Mouse (Mus musculus) 3T3-L1 (cell line): ENCODE data around the gene Tom1.

Experiments used
- DNase-seq: peaks from one replicate; pipeline ENCODE4 v3.0.0-alpha.2; 2015; ENCODE audit warnings: low read depth, low spot score

The Tom1 gene

GRCm38 (mm10) chr8:75042171-75042570 lies 8.7 kb downstream of the Tom1 start:
- DNase-seq: no peak

- DNase-seq: peak; percentile 36
Measured at GRCm38 (mm10) chr8:75042974-75043373, 9.5 kb downstream of the Tom1 start.

- no peak for DNase-seq
Measured at GRCm38 (mm10) chr8:75046303-75046702, 12.8 kb downstream of the Tom1 start.

GRCm38 (mm10) chr8:75047784-75048183 lies 14.3 kb downstream of the Tom1 start:
- DNase-seq: no peak

- peak; percentile 57 for DNase-seq
Measured at GRCm38 (mm10) chr8:75053342-75053741, 19.8 kb downstream of the Tom1 start.

DNA sequence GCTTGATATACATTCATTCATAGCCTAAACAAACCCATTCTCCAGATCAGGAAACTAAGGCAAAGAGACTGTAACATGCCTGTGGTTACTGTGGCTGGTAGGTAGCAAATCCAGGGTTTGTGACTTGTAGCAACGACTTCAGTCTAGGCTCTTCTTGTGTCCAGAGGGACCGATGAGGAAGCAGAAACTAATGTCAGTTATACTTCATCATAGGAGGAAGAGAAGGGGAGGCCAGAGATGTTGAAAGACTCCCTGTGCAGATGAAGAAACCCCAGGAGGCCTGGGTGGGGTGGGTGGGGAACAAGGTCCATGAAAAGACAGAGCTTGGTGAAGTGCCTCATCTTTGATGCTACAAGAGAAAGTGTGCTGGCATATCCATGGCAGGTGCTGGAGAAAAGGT lies 22.2 kb downstream of the Tom1 start:
- no peak for DNase-seq

GRCm38 (mm10) chr8:75060022-75060421 lies 26.5 kb downstream of the Tom1 start:
- no peak for DNase-seq

GRCm38 (mm10) chr8:75060815-75061214 lies 27.3 kb downstream of the Tom1 start:
- no peak for DNase-seq

- peak; percentile 73 for DNase-seq
Measured at GRCm38 (mm10) chr8:75063290-75063689, 29.8 kb downstream of the Tom1 start.

DNA sequence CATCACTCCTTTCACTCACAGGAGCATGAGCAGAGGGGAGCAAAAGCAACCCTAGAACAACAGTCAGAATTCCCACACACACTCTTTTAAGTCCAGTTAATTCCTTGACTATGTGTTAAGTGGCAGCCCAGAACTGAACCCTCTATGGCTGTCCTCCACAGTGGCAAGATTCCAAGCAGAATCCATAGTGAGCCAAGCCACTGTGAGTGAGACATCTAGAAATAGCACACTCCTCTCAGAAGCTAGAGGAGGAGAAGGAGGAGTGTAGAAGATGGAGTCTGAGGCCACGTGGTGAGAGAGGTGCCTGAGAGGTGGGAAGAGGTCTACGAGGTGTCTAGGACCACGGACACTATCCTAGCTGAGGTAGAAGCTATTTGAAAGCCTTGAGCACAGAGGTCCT lies 31.3 kb downstream of the Tom1 start:
- DNase-seq: no peak

- no peak for DNase-seq
Measured at GRCm38 (mm10) chr8:75067287-75067686, 33.8 kb downstream of the Tom1 start.

- no peak for DNase-seq
Measured at GRCm38 (mm10) chr8:75070297-75070696, 36.8 kb downstream of the Tom1 start.

DNA sequence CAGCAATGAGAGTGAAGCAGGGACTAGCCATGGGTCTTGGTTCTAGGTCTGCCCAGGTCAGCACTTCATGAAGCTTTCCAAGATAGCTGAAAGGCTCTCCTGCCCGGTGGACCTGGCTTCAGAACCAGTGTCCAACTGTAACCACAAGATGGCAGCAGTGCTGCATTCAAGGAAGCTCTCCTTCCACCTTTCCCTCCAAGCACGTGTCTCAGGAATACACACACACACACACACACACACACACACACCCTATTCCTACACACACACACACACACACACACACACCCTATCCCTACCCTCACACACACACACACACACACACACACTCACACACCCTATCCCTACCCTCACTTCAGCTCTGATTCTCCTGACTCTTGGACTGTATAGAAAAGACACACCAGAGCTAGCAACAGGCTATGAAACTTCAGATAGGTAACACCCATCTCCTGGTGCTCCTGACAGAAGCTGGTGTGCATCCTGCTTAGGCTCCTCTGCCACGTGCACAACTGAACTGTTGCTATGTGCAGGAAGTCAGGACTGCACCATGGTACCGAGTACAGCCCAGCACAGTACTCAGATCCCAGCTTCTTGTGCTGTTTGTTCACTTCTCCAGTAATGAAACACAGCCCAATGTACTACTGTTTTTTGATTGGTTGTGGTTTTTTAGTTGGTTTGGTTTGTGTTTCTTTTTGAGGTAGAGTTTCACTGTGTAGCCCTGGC lies 38.3 kb downstream of the Tom1 start:
- DNase-seq: peak; percentile 94

GRCm38 (mm10) chr8:75074876-75075275 lies 41.4 kb downstream of the Tom1 start:
- DNase-seq: no peak

DNA sequence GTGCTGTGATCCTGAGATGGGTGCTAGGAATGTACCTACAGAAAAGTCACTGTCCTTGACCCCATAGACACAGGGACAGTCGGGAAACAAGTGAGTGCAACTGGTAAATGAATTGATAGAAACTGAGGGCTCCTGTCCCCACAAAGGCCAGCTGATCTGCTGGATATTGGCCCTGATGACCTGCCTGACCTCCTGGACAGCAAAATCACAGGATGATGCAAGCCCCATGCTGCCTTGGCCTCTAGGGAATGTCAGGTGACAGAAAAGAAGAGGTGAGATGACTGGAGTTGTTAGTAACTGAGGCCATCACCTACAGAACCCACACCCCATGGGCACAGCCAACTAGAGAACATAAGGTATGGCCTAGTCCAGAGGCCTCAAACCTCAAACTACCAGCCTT lies 44.7 kb downstream of the Tom1 start:
- no peak for DNase-seq

DNA sequence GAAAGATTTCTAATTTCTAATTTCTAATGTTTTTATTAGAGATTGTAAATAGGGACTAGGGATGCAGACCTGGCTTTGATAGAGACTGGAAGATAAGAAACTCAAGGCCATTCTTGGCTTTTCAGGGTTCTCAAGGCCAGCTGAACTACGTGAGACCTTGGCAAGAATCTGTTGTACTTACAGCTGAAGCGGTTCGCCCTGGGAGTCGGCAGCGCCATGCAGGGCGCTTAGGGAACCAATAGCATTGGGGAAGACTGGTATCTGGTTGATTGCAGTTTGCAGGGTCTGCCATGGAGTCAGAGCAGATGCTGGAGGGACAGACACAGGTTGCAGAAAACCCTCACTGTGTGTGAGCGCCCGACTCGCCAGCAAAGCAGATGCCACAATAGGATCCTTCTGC lies 45.3 kb downstream of the Tom1 start:
- DNase-seq: no peak

GRCm38 (mm10) chr8:75081364-75082040 lies 48.0 kb downstream of the Tom1 start:
- no peak for DNase-seq

DNA sequence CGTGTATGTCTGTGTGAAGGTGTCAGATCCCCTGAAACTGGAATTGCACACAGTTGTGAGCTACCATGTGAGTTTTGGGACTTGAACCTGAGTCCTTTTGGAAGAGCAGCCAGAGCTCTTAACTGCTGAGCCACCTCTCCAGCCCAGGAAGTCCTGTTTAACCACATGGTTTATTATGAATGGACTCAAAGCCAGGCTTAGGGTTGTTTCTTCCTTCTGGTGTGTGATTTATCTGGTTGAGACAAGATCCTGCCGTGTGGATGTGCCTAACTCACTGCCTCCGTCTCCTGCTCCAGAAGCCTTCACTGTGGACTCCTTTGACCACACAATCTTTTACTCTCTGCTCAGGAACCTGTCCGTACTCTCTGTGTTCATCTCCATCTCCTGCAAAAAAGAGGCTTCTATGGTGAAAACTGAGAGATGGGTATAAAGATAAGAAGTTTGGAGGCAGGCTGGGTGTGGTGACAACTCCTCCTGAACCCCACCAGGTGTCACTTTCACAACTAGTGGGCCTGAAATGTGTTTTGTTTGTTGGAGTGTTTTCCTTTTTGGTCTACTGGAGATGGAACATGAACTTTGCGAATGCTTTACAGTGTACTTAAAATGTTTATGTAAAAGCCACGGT lies 48.8 kb downstream of the Tom1 start:
- no peak for DNase-seq

GRCm38 (mm10) chr8:75083846-75084245 lies 50.3 kb downstream of the Tom1 start:
- DNase-seq: peak; percentile 100

GRCm38 (mm10) chr8:75084382-75085064 lies 51.0 kb downstream of the Tom1 start:
- no peak for DNase-seq

DNA sequence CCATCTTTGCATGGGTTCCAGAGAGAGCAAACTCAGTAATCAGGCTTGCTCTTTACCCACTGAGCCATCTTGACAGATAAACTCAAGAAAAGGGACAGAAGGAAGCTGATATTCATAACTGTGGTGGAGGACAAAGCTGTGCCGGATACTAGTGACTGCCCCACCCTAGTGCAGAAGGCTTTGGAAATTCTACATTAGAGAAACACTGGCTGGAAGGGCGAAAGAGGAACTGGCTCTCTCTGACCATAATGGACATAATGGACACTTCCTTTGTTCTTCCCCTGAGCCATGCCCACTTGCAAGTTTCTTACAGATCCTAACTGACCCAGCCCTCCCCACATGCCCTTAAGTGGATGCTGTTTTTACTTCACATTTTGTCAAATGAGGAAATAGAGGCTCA lies 52.5 kb downstream of the Tom1 start:
- DNase-seq: no peak

DNA sequence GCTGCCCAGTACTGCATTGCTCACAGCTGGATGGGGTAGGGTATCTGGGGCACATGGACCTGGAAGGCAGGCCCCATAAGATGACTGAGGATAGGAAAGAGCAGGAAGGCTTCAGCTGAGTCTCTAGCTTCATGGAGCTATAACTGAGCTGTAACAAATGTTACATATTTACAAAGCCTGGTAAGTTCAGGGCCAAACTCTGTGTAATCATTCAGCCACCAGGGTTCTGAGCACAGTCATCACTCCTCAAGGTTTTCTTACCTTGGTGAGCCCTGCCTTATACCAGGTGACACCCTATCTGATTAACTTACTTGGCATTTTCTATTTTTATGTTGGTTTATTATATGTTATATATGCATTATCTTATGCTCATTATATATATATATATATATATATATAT lies 53.6 kb downstream of the Tom1 start:
- no peak for DNase-seq
